Mouse (Mus musculus) MEL (cell line): ENCODE measurements around the gene Ebi3. TPM values are rescaled to one million over a fixed set of nuclear protein-coding genes. Genes with fewer than 3 reads are reported as not detected.

ENCODE experiments used
- DNase-seq: peaks from one replicate; pipeline ENCODE4 v3.0.0; 2011; ENCODE audit warnings: low read depth, low spot score
- H3K27ac ChIP-seq: 2 replicates; pipeline ENCODE4 v1.5.1; 2012; ENCODE audit warnings: low read depth, mild to moderate bottlenecking, control low read depth, low read length, moderate library complexity; ENCODE audit not compliant: control insufficient read depth
- H3K27me3 ChIP-seq, 2 experiments: fragments of 150-350 bp in 1 of 2; sonication (generic) in 1 of 2; 2 replicates each; pipeline ENCODE4 v1.6.1; 2012; ENCODE audit warnings: low read length in 2 of 2, mild to moderate bottlenecking in 2 of 2, improper control_type of control experiment in 1 of 2, moderate library complexity in 1 of 2; ENCODE audit not compliant: insufficient read depth in 2 of 2, control insufficient read depth in 1 of 2
- H3K36me3 ChIP-seq, 2 experiments: 2 replicates each; pipeline ENCODE4 v1.6.1; 2012 to 2014; ENCODE audit warnings: low read length in 2 of 2, improper control_type of control experiment in 1 of 2, inconsistent platforms in 1 of 2, mild to moderate bottlenecking in 1 of 2; ENCODE audit not compliant: insufficient read depth in 2 of 2, control insufficient read depth in 1 of 2
- H3K4me1 ChIP-seq, 2 experiments: fragments of 150-350 bp in 1 of 2; sonication (generic) in 1 of 2; 2 replicates each; pipeline ENCODE4 v1.6.1; 2012; ENCODE audit warnings: low read length in 2 of 2, improper control_type of control experiment in 1 of 2, mild to moderate bottlenecking in 1 of 2; ENCODE audit not compliant: insufficient read depth in 2 of 2, control insufficient read depth in 1 of 2
- H3K4me3 ChIP-seq, 2 experiments: fragments of 150-350 bp in 1 of 2; sonication (generic) in 1 of 2; 2 replicates each; pipeline ENCODE4 v1.5.1; 2012; ENCODE audit warnings: low read depth in 2 of 2, low read length in 2 of 2, mild to moderate bottlenecking in 2 of 2, moderate library complexity in 2 of 2, control low read depth in 1 of 2, improper control_type of control experiment in 1 of 2; ENCODE audit not compliant: control insufficient read depth in 1 of 2, insufficient read depth in 1 of 2
- H3K79me2 ChIP-seq: 2 replicates; pipeline ENCODE4 v1.6.1; 2012; ENCODE audit warnings: mild to moderate bottlenecking, low read length, moderate library complexity; ENCODE audit not compliant: control insufficient read depth, poor library complexity, insufficient read depth
- H3K9ac ChIP-seq: 2 replicates; pipeline ENCODE4 v1.6.1; 2012; ENCODE audit warnings: low read depth, mild to moderate bottlenecking, control low read depth, low read length, moderate library complexity; ENCODE audit not compliant: control insufficient read depth, poor library complexity, severe bottlenecking
- H3K9me3 ChIP-seq: fragments of 150-350 bp; sonication (generic); replicated peaks from 2 replicates; pipeline ENCODE4 v1.6.1; 2012; ENCODE audit warnings: mild to moderate bottlenecking, low read length, improper control_type of control experiment, moderate library complexity; ENCODE audit not compliant: insufficient read depth
- CTCF ChIP-seq, 3 experiments: IDR thresholded peaks in 2 of 3; conservative IDR thresholded peaks in 1 of 3; 2 replicates each; pipeline ENCODE4 v1.5.1; 2011 to 2012; ENCODE audit warnings: low read length in 3 of 3, low read depth in 2 of 3, mild to moderate bottlenecking in 2 of 3, improper control_type of control experiment in 1 of 3, inconsistent platforms in 1 of 3, mixed read lengths in 1 of 3, moderate library complexity in 1 of 3; ENCODE audit not compliant: control insufficient read depth in 1 of 3, insufficient read depth in 1 of 3, poor library complexity in 1 of 3, severe bottlenecking in 1 of 3
- ELF1 ChIP-seq: IDR thresholded peaks from 2 replicates; pipeline ENCODE4 v1.6.1; 2014; ENCODE audit warnings: low read depth, mild to moderate bottlenecking, inconsistent platforms, low read length, improper control_type of control experiment, moderate library complexity
- EP300 ChIP-seq, 2 experiments: IDR thresholded peaks; 2 replicates each; pipeline ENCODE4 v1.6.1; 2011; ENCODE audit warnings: improper control_type of control experiment in 2 of 2, low read length in 2 of 2, low read depth in 1 of 2, mild to moderate bottlenecking in 1 of 2
- JUND ChIP-seq: IDR thresholded peaks from 2 replicates; pipeline ENCODE4 v1.6.1; 2011; ENCODE audit warnings: low read depth, mild to moderate bottlenecking, improper control_type of control experiment, low read length
- KAT2A ChIP-seq: conservative IDR thresholded peaks from 2 replicates; pipeline ENCODE4 v1.6.1; 2012; ENCODE audit warnings: low read depth, low read length, improper control_type of control experiment, inconsistent platforms
- MAX ChIP-seq: IDR thresholded peaks from 2 replicates; pipeline ENCODE4 v1.6.1; 2011; ENCODE audit warnings: low read length, improper control_type of control experiment
- NELFE ChIP-seq: IDR thresholded peaks from 2 replicates; pipeline ENCODE4 v1.6.1; 2011; ENCODE audit warnings: low read depth, low read length, improper control_type of control experiment
- UBTF ChIP-seq: IDR thresholded peaks from 2 replicates; pipeline ENCODE4 v1.6.1; 2012; ENCODE audit warnings: low read depth, mild to moderate bottlenecking, inconsistent platforms, low read length, improper control_type of control experiment, moderate library complexity, borderline replicate concordance; ENCODE audit not compliant: insufficient read depth
- USF2 ChIP-seq, 2 experiments: IDR thresholded peaks; 2 replicates each; pipeline ENCODE4 v1.6.1; 2011 to 2012; ENCODE audit warnings: improper control_type of control experiment in 2 of 2, low read length in 2 of 2, borderline replicate concordance in 1 of 2, inconsistent platforms in 1 of 2, low read depth in 1 of 2, mild to moderate bottlenecking in 1 of 2; ENCODE audit not compliant: insufficient read depth in 1 of 2
- polyA plus RNA-seq, 2 experiments: library from polyadenylated mRNA; stranded (reverse) in 1 of 2; unstranded in 1 of 2; fragments of >175 nt in 1 of 2; fragments of >200 nt in 1 of 2; gene quantifications; 2 replicates each; pipeline versions ENCODE4 v1.2.1 to v1.2.4; 2012; ENCODE audit warnings: low replicate concordance in 2 of 2, low read depth in 1 of 2; ENCODE audit not compliant: insufficient read length in 2 of 2, insufficient read depth in 1 of 2, missing spikeins in 1 of 2
- total RNA-seq: library from RNA; depleted of rRNA; stranded (reverse); fragments of 300-350 nt; gene quantifications from 2 replicates; pipeline ENCODE4 v1.2.3, GENCODE M21; 2012

Ebi3 gene
- total and polyA plus RNA-seq, 3 experiments: 0.15 to 0.86 TPM; not detected in 1

GRCm38 (mm10) chr17:55996007-55996406 is 43.6 kb downstream of the Ebi3 start:
- Histone ChIP-seq H3K9me3 (no peaks in the 10 kb centered on the region), H3K9ac (no peak overlapping the region), H3K27ac (no peak overlapping the region), H3K27me3 (peaks cover 2 to 6% of the 10 kb centered on the region in 2 experiments; a peak in 3 of 4 replicates), H3K36me3 (no peaks in the 10 kb centered on the region), H3K4me1 (no peaks in the 10 kb centered on the region), H3K79me2 (no peaks in the 10 kb centered on the region), H3K4me3 (no peak overlapping the region)
- TF ChIP-seq CTCF (IDR thresholded peaks at IDR 0.05 in 2 of 3, conservative IDR thresholded peaks at IDR 0.05 in 1 of 3; ENCODE audit: control insufficient read depth in 1 of 3, insufficient read depth in 1 of 3, low read depth in 2 of 3, low read length in 3 of 3, poor library complexity in 1 of 3, severe bottlenecking in 1 of 3) (no peak), ELF1 (no peak), JUND (no peak), EP300 (IDR thresholded peaks at IDR 0.05; ENCODE audit: low read depth in 1 of 2, low read length in 2 of 2) (no peak)
- DNase-seq: no peak

- Histone ChIP-seq H3K79me2 (no peaks in the 10 kb centered on the region), H3K4me3 (no peak overlapping the region), H3K9ac (no peak overlapping the region)
Measured at GRCm38 (mm10) chr17:55999794-56000499, 47.5 kb downstream of the Ebi3 start.

GRCm38 (mm10) chr17:56003000-56003399 is 50.6 kb downstream of the Ebi3 start:
- Histone ChIP-seq H3K36me3 (peaks cover 0 to 4% of the 10 kb centered on the region in 2 experiments; a peak in 1 of 4 replicates), H3K27me3 (peaks cover 0 to under 1% of the 10 kb centered on the region in 2 experiments; a peak in 1 of 4 replicates), H3K79me2 (no peaks in the 10 kb centered on the region), H3K4me1 (peaks cover 0 to 6% of the 10 kb centered on the region in 2 experiments; a peak in 2 of 4 replicates), H3K9me3 (no peaks in the 10 kb centered on the region), H3K9ac (no peak overlapping the region), H3K27ac (no peak overlapping the region), H3K4me3 (no peak overlapping the region)
- DNase-seq: no peak
- no peak for TF ChIP-seq USF2 (IDR thresholded peaks at IDR 0.05; ENCODE audit: borderline replicate concordance in 1 of 2, insufficient read depth in 1 of 2, low read depth in 1 of 2, low read length in 2 of 2)
- TF ChIP-seq UBTF: no peak

More at GRCm38 (mm10) chr17:55999794-56000499, 47.5 kb downstream of the Ebi3 start:
- DNase-seq: no peak
- H3K4me1 ChIP-seq: no peaks in the 10 kb centered on the region
- H3K36me3 ChIP-seq: no peaks in the 10 kb centered on the region
- no peaks in the 10 kb centered on the region for H3K9me3 ChIP-seq
- no peak overlapping the region for H3K27ac ChIP-seq
- H3K27me3 ChIP-seq: peaks cover 0 to 1% of the 10 kb centered on the region in 2 experiments; a peak in 2 of 4 replicates
- no peak for TF ChIP-seq NELFE
- no peak for TF ChIP-seq MAX
- TF ChIP-seq JUND: no peak
- TF ChIP-seq KAT2A: no peak
